Mouse (Mus musculus): ENCODE results near the gene Spink2.
"Not testable (repeated sequence)": the region's sequence is repeated elsewhere in the genome, so short reads cannot be mapped to it uniquely, and the experiment has no call there.

Gene Spink2

DNA sequence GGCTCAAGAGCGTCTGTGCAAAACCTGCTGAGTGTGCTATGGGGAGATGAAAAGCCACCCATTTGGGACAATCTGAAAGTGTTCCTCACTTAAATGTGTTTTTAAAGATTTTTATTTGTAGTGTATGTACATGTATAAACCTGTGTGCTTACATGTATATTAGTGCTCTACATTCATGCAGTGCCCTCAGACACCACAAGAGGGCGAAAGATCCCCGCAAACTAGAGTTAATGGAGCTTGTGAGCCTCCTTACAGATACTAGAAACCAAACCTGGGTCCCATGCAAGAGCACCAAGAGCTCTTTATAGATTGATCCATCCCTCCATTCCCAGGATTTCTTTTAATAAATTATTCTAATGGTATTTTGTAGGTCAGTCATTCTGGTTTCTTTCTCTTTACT is 17.3 kb downstream of the Spink2 start:
- peak; percentile 50 for DNase-seq (ENCODE audit: low spot score)

DNA sequence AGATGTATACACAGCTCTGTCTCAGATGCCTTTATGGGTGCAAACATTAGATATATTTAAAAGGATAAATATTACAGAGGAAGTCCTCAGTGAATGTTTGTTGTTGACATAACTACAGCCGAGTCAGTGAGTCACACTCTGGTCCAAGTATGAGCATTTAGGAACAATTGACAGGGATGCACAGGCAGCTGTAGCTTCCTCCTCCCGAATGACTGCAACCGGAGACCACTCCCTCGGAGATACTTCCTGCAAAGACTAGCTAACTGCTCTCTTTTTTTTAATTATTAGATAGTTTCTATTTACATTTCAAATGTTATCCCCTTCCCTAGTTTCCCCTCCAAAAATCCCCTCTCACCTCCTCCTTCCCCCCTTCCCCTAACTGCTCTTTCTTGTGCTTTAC is 18.0 kb downstream of the Spink2 start:
- no peak for DNase-seq (ENCODE audit: low spot score)

DNA sequence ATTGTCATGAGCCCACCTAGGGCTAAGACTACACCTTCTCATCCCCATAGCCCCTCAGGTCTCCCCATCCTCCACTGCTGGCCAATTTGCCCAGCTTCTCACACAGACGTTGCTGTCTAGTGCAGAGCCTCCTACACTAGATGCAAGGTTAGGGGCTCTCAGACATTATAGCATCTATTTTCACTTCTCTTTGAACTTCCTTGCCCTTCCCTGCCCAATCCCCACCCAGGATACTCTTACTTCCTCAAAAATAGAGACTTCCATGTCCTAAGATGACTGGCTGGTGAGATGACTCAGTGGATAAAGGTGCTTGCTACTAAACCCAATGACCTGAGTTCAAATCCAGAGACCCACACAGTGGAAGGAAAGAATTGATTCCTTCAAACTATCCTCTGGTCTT is 19.6 kb downstream of the Spink2 start:
- DNase-seq (ENCODE audit: low spot score): no peak

DNA sequence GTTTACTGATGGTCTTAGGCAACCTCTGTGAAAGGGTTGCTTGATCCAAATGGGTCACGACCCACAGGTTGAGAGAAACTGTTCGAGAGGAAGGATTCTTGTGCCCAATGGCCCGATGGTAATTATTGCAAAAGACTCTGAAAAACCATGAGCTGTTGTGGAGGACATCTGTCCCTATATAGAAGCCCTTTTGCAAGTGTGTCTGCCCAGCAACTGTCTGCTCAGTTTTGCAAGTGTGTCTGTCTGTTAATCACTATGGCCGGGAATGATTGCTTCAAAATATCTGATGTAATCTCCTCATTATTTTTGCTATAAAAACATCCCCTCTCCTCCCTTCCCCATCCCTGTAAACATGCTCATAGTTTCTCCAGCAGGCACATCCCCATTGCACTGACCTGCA is 20.2 kb downstream of the Spink2 start:
- no peak for DNase-seq (ENCODE audit: low spot score)

DNA sequence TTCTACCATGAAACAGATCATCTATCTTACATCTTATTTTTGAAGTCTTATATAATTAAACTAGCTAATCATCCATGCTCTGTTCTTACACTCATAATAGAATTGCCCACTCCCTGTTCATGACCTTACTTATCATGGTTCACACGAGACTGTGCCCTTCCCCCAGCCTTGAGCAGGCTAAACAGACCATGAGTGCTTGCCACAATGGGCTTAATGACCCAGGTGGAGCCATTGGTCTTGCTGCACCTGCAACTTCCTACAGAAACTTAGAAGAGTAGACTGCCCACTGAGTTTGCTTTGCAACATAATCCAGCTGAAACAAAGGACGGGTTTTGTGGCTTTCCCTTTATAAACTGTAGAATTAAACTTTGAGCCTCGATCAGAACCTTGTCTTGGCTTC is 22.5 kb downstream of the Spink2 start:
- no peak for DNase-seq (ENCODE audit: low spot score)

DNA sequence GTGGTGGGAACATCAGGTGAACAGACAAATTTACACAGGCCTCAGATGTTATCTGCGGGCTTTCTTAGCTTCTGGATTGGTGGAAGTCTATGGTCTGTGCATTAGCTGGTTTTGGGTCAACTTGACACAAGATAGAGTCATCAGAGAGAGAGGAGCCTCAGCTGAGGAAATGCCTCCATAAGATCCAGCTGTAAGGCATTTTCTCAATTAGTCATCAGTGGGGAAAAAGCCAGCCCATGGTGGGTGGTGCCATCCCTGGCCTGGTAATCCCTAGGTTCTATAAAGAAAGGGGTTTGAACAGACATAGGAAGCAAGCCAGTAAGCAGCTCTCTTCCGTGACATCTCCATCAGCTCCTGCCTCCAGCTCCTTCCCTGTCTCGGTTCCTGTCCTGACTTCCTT is 25.9 kb downstream of the Spink2 start:
- no peak for DNase-seq (ENCODE audit: low spot score)

DNA sequence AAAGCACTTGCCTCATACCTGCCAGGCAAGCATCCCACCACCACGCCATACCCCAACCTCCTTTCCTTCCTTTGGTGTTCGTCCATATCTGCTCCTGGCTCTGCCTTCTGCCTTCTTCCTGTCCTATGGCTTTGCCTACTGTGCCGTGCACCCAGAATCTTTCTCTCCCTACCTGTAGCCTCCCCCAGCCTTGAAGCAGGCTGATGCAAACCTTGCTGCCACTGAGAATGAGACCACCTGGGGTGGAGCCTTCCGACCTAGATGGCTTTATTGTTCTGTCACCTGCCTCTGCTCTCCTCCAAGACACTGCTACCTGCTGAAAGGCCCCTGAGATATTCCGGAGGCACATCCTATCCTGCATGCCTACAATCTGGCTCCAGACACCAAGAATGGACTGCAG is 27.4 kb downstream of the Spink2 start:
- DNase-seq (ENCODE audit: low spot score): not testable (repeated sequence)

DNA sequence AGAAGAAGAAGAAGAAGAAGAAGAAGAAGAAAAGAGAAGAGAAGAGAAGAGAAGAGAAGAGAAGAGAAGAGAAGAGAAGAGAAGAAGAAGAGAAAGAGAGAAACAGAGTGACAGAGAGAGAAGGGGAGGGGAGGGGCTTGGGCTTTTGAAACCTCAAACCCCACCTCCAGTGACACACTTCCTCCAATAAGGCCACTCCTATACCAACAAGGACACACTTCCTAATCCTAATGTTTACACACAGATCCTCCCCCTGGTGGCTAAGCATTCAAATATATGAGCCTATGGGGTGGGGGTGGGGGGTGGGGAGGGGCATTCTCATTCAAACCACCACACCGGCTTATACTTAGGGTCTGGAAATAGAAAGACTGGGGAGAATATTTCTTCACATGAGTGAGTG is 27.9 kb downstream of the Spink2 start:
- DNase-seq (ENCODE audit: low spot score): no peak

DNA sequence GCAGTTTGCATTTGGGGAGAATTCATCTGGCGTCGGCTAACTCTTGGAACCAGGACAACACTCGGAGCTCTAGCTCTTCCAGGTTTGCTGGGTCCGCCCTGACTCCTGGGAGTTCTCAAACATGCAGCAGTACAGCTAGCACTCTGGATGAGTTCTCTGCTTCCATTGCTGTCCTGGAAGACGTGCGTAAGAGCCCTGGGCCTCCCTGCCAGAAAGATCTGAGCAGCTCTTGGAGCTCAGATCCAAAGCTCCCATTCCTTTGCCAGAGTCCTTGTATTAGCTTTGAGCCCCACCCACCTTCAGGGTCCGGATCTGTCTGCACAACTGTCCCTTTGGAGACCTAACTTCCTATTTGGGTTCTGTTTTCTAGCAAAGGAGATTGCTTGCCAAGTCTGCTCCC is 29.8 kb downstream of the Spink2 start:
- DNase-seq (ENCODE audit: low spot score): no peak

DNA sequence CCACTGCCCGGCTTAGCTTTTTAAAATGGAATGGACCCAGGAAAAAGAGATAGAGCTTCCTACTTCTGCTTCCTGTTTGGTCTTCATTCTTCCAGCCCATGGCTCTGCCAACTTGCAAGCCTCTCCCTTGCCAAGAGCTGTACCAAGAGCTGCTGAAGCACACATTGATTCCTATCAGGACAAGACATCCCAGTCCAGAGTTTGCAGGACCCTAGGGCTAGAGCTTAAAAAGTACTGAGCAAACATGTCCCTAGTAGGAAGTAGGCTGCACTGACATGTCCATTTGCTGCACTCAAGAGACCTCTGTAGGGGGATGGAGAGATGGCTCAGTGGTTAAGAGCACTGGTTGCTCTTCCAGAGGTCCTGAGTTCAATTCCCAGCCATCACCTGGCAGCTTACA is 32.3 kb downstream of the Spink2 start:
- no peak for DNase-seq (ENCODE audit: low spot score)

DNA sequence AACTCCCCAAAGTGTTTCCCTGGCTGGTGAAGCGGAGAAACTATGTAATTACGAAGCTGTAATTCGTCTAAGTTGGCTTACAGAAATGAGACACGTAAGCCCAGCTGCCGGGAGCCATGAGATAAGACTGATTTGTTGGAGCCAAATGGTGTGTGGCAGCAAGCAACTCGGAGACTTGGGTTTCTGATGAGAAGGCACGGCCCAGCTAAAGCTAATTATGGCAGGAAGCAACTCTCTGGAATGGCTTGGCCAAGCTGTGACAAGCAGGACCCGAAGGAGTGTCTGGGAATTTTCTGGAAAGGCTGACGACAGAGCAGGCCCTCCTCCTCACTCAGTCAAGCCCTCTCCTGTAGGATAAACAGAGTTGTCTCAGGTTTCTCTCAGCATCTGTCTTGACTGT is 33.3 kb downstream of the Spink2 start:
- no peak for DNase-seq (ENCODE audit: low spot score)

DNA sequence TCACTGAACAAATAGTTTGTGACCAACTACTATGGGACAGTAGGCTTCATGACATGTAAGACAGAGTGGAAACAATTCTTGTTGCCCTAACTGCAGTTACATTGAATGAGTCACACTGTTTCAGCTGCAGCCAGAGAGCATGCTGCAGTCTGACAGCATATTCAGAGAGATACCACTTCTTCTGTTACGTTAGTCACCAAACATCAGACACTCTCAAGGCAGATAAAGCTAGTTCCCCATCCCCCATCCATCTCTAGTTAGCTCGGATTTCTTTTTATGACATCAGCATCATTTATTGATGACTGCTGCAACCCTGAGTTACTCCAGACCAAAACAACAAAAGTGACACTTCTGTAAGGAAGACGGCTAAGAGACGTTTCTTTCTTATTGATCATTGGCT is 36.5 kb downstream of the Spink2 start:
- DNase-seq (ENCODE audit: low spot score): no peak

DNA sequence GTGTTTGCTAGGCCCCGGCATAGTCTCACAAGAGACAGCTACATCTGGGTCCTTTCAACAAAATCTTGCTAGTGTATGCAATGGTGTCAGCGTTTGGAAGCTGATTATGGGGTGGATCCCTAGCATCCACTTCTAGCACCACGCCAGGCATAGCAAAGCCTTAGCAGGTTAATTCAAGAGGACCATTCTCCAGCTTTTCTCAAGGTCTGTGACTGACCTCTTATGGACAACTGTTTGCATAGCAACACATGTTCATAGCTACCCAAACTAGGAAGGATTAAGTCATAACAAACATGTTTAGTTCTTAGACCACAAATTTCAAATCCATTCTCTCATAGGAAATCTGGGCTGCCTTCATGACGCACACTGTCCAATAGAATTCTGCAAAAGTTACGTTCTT is 40.7 kb downstream of the Spink2 start:
- no peak for DNase-seq (ENCODE audit: low spot score)

DNA sequence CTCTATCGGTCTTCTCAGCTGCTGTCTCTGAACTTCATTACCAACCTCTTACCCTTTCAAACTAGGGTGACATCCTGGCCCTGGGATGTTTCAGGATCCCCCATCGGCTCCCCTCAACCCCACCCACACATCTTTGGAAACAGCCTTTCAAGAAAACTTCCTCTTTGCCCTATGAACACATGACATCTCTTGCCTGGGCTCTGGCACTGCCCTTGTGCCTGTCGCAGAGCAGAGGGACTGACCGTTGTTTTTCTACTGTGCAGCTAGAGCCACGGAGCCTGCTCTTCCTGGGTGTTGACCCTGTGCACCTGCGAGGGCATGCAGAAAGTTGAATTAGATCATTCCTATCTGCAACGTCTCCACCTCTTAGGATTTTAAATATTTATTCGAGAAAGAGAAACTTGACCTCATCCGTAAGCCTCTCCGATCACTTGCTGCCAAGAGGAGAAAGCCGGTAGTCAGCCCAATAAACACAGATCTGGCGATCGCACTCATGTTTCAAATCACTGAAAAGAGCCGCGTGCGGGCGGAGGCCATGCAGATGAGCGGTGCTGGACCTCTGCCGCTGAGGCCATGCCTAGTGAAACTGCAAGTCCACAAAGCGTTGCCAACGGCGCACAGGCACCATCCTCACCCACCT is 43.8 kb downstream of the Spink2 start:
- no peak for DNase-seq (ENCODE audit: low spot score)

DNA sequence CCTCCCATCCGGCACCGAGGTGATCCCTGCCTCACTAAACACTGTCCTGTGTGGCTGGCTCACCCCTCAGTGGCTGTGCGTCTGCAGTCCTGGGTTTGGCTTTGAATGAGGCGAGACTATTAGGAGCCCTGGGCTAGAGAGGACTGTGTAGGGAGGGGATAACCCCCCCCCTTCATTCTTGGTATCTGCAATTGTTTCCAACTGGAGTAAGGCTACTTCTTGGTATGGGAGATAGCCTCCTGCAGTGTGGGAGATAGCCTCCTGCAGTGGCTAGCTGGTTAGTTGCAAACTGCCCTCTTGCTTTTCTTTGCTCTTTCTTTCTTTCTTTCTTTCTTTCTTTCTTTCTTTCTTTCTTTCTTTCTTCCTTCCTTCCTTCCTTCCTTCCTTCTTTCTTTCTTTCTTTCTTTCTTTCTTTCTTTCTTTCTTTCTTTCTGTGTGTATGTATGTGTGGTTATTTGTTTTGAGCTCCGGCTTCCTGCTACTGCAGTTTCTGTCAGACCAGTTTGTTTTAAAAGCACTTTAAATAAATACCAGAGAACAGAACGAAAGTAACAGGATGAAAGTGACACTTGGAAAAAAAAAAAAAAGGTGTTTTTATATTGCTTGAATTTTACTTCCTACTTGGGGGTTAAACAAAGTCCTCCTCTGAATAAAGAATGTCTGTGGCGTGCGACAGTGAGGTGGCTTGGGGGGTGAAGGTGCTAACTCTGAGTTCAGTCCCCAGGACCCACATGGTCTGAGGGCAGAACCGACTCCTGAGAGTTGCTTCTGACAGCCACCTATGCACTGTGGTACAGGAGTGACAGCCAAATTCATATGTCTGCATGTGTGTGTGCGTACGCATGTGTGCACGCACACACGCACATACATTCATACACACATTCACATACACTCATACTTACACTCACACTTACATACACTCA is 45.3 kb downstream of the Spink2 start:
- no peak for DNase-seq (ENCODE audit: low spot score)

DNA sequence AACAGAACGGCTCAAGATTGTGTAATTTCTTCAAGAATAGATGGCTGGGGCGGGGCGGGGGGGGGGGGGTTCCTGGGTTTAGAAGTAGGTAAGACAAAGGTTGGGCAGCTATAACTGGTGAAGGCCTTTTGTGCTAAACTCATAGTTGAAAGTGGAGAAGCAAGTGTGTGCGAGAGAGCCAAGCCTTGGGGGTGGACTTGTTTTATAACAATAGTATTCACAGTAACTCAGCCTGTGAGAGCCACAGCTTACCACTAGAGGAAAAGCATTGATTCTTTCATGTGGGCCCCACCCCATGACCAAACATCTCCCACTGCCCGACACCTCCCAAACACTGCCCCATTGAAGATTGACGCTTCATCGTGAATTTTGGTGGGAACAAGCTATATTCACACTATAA is 47.7 kb downstream of the Spink2 start:
- DNase-seq (ENCODE audit: low spot score): no peak

DNA sequence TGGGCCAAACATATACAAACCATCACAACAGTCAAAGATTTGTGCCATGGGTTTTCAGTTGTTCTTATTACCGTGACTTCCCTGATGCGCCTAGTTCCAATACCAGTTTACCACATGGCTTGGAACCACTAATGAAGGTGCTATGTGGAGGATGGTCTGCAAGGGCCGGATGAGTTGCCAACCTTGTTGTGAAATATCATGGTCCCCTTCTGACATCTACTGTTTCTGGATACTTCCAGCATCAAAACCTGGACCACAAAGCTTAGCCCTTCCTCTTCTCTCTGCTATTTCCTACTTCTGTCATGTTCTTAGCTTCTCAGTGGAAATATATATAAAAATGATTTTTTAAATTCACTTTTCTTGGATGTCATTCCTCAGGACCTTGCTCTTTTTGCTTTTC is 48.7 kb downstream of the Spink2 start:
- DNase-seq (ENCODE audit: low spot score): no peak

DNA sequence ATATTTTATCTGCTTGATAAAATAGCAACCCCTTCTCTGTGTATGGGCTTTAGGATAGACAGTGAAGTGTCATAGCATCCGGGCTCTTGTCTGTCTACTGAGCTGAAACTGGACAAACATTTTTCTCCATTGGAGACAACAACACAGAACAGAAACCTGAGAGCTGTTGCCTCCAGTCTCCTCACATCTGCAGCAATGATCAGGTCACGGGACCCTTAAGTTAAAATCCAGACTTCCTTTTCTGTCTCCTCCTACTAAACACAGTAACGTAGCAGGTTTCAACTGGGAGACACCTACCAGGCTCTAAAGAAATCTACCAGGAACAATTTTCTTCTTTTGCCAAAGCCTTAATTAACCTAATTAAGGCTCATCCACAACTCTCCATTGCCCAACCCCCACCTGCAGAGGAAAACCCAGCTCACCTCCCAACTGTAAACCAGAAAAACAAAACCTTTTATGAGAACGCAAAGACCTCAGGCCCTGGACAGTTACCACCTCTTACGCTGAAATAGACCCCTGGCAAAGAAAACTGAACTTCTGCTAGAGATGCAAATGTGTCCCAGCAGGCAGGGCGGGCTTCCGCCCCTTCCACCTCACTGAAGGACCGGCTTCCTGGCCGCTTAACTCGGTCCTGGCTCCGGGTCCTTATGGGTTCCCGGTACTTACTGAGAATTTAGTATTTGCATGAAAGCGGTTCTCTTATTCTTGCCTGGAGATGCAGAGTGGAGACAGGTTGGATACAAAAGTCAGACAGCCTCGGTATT is 53.3 kb downstream of the Spink2 start:
- DNase-seq (ENCODE audit: low spot score): no peak

DNA sequence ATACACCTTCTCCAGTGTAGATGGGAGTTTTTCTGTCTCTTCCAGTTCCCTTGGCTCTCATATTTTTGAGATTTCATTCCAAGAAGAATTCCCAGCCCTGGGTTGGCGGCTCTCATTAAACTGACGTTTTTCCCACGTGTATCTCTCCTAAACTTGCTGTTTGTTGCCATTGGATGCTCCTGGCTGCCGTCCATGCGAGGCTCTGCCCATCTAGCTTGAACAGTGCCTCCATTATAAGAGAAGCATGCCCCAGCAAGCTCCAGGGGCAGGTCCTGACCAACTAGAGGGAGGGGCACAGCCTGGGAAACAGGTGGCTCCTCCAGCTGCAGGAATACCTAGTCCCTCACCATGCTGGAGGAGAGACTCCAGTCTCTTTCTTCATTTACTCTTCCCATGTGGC is 54.3 kb downstream of the Spink2 start:
- no peak for DNase-seq (ENCODE audit: low spot score)

DNA sequence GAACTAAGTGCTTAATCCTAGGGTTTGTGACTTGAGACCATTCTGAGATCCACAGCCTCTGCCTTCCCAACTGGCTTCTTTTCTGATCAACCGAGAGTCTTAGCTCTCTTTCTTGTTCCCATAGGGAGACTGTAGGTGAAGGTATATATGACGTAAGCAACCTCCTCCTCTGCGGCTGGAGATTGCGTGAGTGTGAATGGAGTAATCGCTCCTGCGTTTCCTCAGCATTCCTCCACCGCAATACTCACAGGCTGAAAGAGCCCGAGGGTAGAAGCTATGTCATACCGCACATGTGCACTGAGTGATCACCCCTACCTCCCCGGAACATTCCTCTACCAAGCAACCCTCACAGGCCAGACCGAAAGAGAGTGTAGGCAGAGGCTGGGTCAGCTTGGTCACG is 55.7 kb downstream of the Spink2 start:
- no peak for DNase-seq (ENCODE audit: low spot score)
